Mouse (Mus musculus): ENCODE results near the gene Ccdc58. TPM values are rescaled to one million over a fixed set of nuclear protein-coding genes. Genes with fewer than 3 reads are reported as not detected.
"Not testable (repeated sequence)": the region's sequence is repeated elsewhere in the genome, so short reads cannot be mapped to it uniquely, and the experiment has no call there.

Ccdc58 gene
- 39.2 and 51.9 TPM in 2 replicates for total RNA-seq (2017)

- peak; percentile 94 for ATAC-seq (ENCODE audit: extremely low read depth, insufficient number of reproducible peaks, low FRiP score, poor library complexity, severe bottlenecking)
Observed at GRCm38 (mm10) chr16:36071450-36072379, at the start of gene Ccdc58, which contains the start of gene Fam162a. Ccdc58 (plus strand) TSS chr16:36071685. Fam162a (minus strand) TSS chr16:36071594.

GRCm38 (mm10) chr16:36028120-36028519 is 43.4 kb upstream of the Ccdc58 start:
- ATAC-seq (ENCODE audit: extremely low read depth, insufficient number of reproducible peaks, low FRiP score, poor library complexity, severe bottlenecking): not testable (repeated sequence)

GRCm38 (mm10) chr16:36040640-36041624 is 30.6 kb upstream of the Ccdc58 start, which contains the start of gene Wdr5b:
Wdr5b (plus strand) TSS chr16:36041190.
- ATAC-seq (ENCODE audit: extremely low read depth, insufficient number of reproducible peaks, low FRiP score, poor library complexity, severe bottlenecking): peak; percentile 96

GRCm38 (mm10) chr16:36041625-36042020 is 29.9 kb upstream of the Ccdc58 start:
- no peak for ATAC-seq (ENCODE audit: extremely low read depth, insufficient number of reproducible peaks, low FRiP score, poor library complexity, severe bottlenecking)

- ATAC-seq (ENCODE audit: extremely low read depth, insufficient number of reproducible peaks, low FRiP score, poor library complexity, severe bottlenecking): no peak
Observed at GRCm38 (mm10) chr16:36043073-36043472, 28.4 kb upstream of the Ccdc58 start.

GRCm38 (mm10) chr16:36043964-36044363 is 27.5 kb upstream of the Ccdc58 start:
- ATAC-seq (ENCODE audit: extremely low read depth, insufficient number of reproducible peaks, low FRiP score, poor library complexity, severe bottlenecking): no peak

GRCm38 (mm10) chr16:36047538-36047937 is 23.9 kb upstream of the Ccdc58 start:
- ATAC-seq (ENCODE audit: extremely low read depth, insufficient number of reproducible peaks, low FRiP score, poor library complexity, severe bottlenecking): no peak

- ATAC-seq (ENCODE audit: extremely low read depth, insufficient number of reproducible peaks, low FRiP score, poor library complexity, severe bottlenecking): no peak
Observed at GRCm38 (mm10) chr16:36051491-36051890, 20.0 kb upstream of the Ccdc58 start.

GRCm38 (mm10) chr16:36053524-36054275 is 17.8 kb upstream of the Ccdc58 start:
- no peak for ATAC-seq (ENCODE audit: extremely low read depth, insufficient number of reproducible peaks, low FRiP score, poor library complexity, severe bottlenecking)

- no peak for ATAC-seq (ENCODE audit: extremely low read depth, insufficient number of reproducible peaks, low FRiP score, poor library complexity, severe bottlenecking)
Observed at GRCm38 (mm10) chr16:36054920-36055319, 16.6 kb upstream of the Ccdc58 start.

- no peak for ATAC-seq (ENCODE audit: extremely low read depth, insufficient number of reproducible peaks, low FRiP score, poor library complexity, severe bottlenecking)
Observed at GRCm38 (mm10) chr16:36056416-36056815, 15.1 kb upstream of the Ccdc58 start.

GRCm38 (mm10) chr16:36057933-36058475 is 13.5 kb upstream of the Ccdc58 start:
- ATAC-seq (ENCODE audit: extremely low read depth, insufficient number of reproducible peaks, low FRiP score, poor library complexity, severe bottlenecking): no peak

- ATAC-seq (ENCODE audit: extremely low read depth, insufficient number of reproducible peaks, low FRiP score, poor library complexity, severe bottlenecking): not testable (repeated sequence)
Observed at GRCm38 (mm10) chr16:36062534-36062933, 9.0 kb upstream of the Ccdc58 start.

GRCm38 (mm10) chr16:36063315-36063714 is 8.2 kb upstream of the Ccdc58 start:
- ATAC-seq (ENCODE audit: extremely low read depth, insufficient number of reproducible peaks, low FRiP score, poor library complexity, severe bottlenecking): no peak

GRCm38 (mm10) chr16:36064904-36065303 is 6.6 kb upstream of the Ccdc58 start:
- no peak for ATAC-seq (ENCODE audit: extremely low read depth, insufficient number of reproducible peaks, low FRiP score, poor library complexity, severe bottlenecking)

- no peak for ATAC-seq (ENCODE audit: extremely low read depth, insufficient number of reproducible peaks, low FRiP score, poor library complexity, severe bottlenecking)
Observed at GRCm38 (mm10) chr16:36067694-36068093, 3.8 kb upstream of the Ccdc58 start.

GRCm38 (mm10) chr16:36068356-36068755 is 3.1 kb upstream of the Ccdc58 start:
- ATAC-seq (ENCODE audit: extremely low read depth, insufficient number of reproducible peaks, low FRiP score, poor library complexity, severe bottlenecking): no peak

GRCm38 (mm10) chr16:36069819-36070575 is 1.5 kb upstream of the Ccdc58 start:
- no peak for ATAC-seq (ENCODE audit: extremely low read depth, insufficient number of reproducible peaks, low FRiP score, poor library complexity, severe bottlenecking)

Measured in neutrophil, adult 5-6 weeks (primary cell).